Mouse (Mus musculus) midbrain, embryonic 14.5 days (tissue): ENCODE measurements at regions not wholly inside any gene's neighbourhood (a gene's known extent, or its start where the extent isn't known, plus 50 kb on each side); places are given as distances from the start of the nearest gene placed in this dataset.

Experiments
- ATAC-seq: fragments of 200-750 bp; cut with Nextera tagmentation; 2 replicates; pipeline ENCODE4 v1.8.0; 2017; ENCODE audit warnings: moderate number of reproducible peaks, moderate library complexity; ENCODE audit not compliant: low FRiP score, low TSS enrichment
- DNase-seq: peaks from one replicate; pipeline ENCODE4 v3.0.0-alpha.2; 2015
- H3K27ac ChIP-seq: fragments of 300-500 bp; sonication (generic); replicated peaks from 2 replicates; pipeline ENCODE4 v1.5.1; 2014; ENCODE audit warnings: mild to moderate bottlenecking, low read depth, low read length, moderate library complexity
- H3K27me3 ChIP-seq: fragments of 300-500 bp; sonication (generic); 2 replicates; pipeline ENCODE4 v1.6.1; 2014; ENCODE audit warnings: low read length, control low read depth, mixed read lengths; ENCODE audit not compliant: control insufficient read depth, insufficient read depth
- H3K36me3 ChIP-seq: fragments of 300-500 bp; sonication (generic); 2 replicates; pipeline ENCODE4 v1.6.1; 2014; ENCODE audit warnings: low read length, control low read depth; ENCODE audit not compliant: control insufficient read depth, insufficient read depth
- H3K4me1 ChIP-seq: fragments of 300-500 bp; sonication (generic); 2 replicates; pipeline ENCODE4 v1.6.1; 2014; ENCODE audit warnings: mild to moderate bottlenecking, antibody characterized with exemption, low read length, control low read depth; ENCODE audit not compliant: control insufficient read depth, insufficient read depth
- H3K4me2 ChIP-seq: fragments of 300-500 bp; sonication (generic); 2 replicates; pipeline ENCODE4 v1.6.1; 2014; ENCODE audit warnings: mild to moderate bottlenecking, low read length, moderate library complexity
- H3K4me3 ChIP-seq: fragments of 300-500 bp; sonication (generic); replicated peaks from 2 replicates; pipeline ENCODE4 v1.5.1; 2014; ENCODE audit warnings: low read depth, low read length
- H3K9ac ChIP-seq: fragments of 300-500 bp; sonication (generic); replicated peaks from 2 replicates; pipeline ENCODE4 v1.6.1; 2014; ENCODE audit warnings: mild to moderate bottlenecking, low read length, moderate library complexity
- H3K9me3 ChIP-seq: fragments of 300-500 bp; sonication (generic); 2 replicates; pipeline ENCODE4 v1.6.1; 2016; ENCODE audit warnings: low read length, control low read depth, mixed read lengths; ENCODE audit not compliant: control insufficient read depth
- WGBS: fragments of 180-500 bp; shearing (Covaris S2); extraction: QIAGEN DNeasy Blood & Tissue Kit; methylation state at CpG from one replicate; pipeline ENCODE4 v1.1.7; 2014; 5-methylcytosine and 5-hydroxymethylcytosine counted together

GRCm38 (mm10) chr7:54068271-54068851 lies 766.9 kb upstream of the Luzp2 start:
- DNase-seq = peak; percentile 43
- 43% methylated on average over 1 of the region's 1 CpGs for WGBS
- Histone ChIP-seq H3K27ac (no peak overlapping the region), H3K9ac (no peak overlapping the region), H3K9me3 (no peaks in the 10 kb centered on the region), H3K36me3 (no peaks in the 10 kb centered on the region), H3K4me1 (no peaks in the 10 kb centered on the region), H3K27me3 (no peaks in the 10 kb centered on the region), H3K4me2 (no peak overlapping the region), H3K4me3 (no peak overlapping the region)
- ATAC-seq = peak; percentile 55; the same call in 1 of the 2 replicates

- WGBS = 81% methylated on average over 1 of the region's 1 CpGs
- Histone ChIP-seq H3K4me1 (no peaks in the 10 kb centered on the region), H3K4me2 (no peak overlapping the region), H3K36me3 (no peaks in the 10 kb centered on the region), H3K27ac (no peak overlapping the region), H3K9ac (no peak overlapping the region), H3K27me3 (no peaks in the 10 kb centered on the region), H3K4me3 (no peak overlapping the region), H3K9me3 (no peaks in the 10 kb centered on the region)
- DNase-seq = no peak
- ATAC-seq = no peak
These were observed 718.3 kb upstream of the Luzp2 start for GRCm38 (mm10) chr7:54116951-54117350.

- no peak for ATAC-seq
- no peaks in the 10 kb centered on the region for H3K36me3 ChIP-seq
- no peak for DNase-seq
- no peak overlapping the region for H3K9ac ChIP-seq
- H3K4me1 ChIP-seq = no peaks in the 10 kb centered on the region
- H3K4me2 ChIP-seq = no peak overlapping the region
- H3K9me3 ChIP-seq = no peaks in the 10 kb centered on the region
- H3K27ac ChIP-seq = no peak overlapping the region
- 49% methylated on average over 1 of the region's 1 CpGs for WGBS
- H3K27me3 ChIP-seq = no peaks in the 10 kb centered on the region
- H3K4me3 ChIP-seq = no peak overlapping the region
These were observed 696.3 kb upstream of the Luzp2 start for GRCm38 (mm10) chr7:54138988-54139387.

GRCm38 (mm10) chr7:54150855-54151254 lies 684.4 kb upstream of the Luzp2 start:
- H3K36me3 ChIP-seq = no peaks in the 10 kb centered on the region
- DNase-seq (no peak), ATAC-seq (no peak)
- no peak overlapping the region for H3K4me3 ChIP-seq
- no peaks in the 10 kb centered on the region for H3K27me3 ChIP-seq
- no peak overlapping the region for H3K9ac ChIP-seq
- H3K9me3 ChIP-seq = no peaks in the 10 kb centered on the region
- no peaks in the 10 kb centered on the region for H3K4me1 ChIP-seq
- H3K4me2 ChIP-seq = no peak overlapping the region
- no peak overlapping the region for H3K27ac ChIP-seq

GRCm38 (mm10) chr7:54200001-54200400 lies 635.3 kb upstream of the Luzp2 start:
- Histone ChIP-seq H3K4me2 (no peak overlapping the region), H3K9me3 (no peaks in the 10 kb centered on the region), H3K27me3 (no peaks in the 10 kb centered on the region), H3K36me3 (no peaks in the 10 kb centered on the region), H3K27ac (no peak overlapping the region), H3K9ac (no peak overlapping the region), H3K4me1 (no peaks in the 10 kb centered on the region), H3K4me3 (no peak overlapping the region)
- ATAC-seq (no peak), DNase-seq (no peak)
